Mouse (Mus musculus) c-Kit-positive CD71-positive TER-119-positive erythroid progenitor cells, embryonic 14.5 days (primary cell): ENCODE measurements at regions not wholly inside any gene's neighbourhood (a gene's known extent, or its start where the extent isn't known, plus 50 kb on each side); places are given as distances from the start of the nearest gene placed in this dataset.
"Not testable (repeated sequence)": the region's sequence is repeated elsewhere in the genome, so short reads cannot be mapped to it uniquely, and the experiment has no call there.

Source experiments
- DNase-seq: peaks from one replicate; pipeline ENCODE4 v3.0.0-alpha.2; 2013; ENCODE audit warnings: low spot score

DNA sequence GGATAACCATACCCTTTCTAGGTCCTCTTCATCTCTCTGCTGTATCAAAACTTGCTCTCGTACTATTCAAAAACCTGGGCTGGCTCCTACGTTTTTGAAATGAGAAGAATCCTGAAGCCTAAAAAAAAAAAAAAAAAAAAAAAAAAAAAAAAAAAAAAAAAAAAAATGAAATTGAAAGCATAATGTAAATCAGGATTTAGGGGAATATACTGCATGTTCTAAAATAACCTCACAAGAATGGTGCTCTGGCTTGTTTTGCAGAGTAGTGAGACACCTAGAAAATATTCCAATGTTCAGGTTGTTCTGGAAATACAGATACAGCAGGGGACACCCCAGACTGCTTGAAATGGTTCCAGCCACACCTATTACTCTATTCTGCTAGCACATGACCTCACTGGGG lies 442.0 kb downstream of the Lmo7 start:
- no peak for DNase-seq

DNA sequence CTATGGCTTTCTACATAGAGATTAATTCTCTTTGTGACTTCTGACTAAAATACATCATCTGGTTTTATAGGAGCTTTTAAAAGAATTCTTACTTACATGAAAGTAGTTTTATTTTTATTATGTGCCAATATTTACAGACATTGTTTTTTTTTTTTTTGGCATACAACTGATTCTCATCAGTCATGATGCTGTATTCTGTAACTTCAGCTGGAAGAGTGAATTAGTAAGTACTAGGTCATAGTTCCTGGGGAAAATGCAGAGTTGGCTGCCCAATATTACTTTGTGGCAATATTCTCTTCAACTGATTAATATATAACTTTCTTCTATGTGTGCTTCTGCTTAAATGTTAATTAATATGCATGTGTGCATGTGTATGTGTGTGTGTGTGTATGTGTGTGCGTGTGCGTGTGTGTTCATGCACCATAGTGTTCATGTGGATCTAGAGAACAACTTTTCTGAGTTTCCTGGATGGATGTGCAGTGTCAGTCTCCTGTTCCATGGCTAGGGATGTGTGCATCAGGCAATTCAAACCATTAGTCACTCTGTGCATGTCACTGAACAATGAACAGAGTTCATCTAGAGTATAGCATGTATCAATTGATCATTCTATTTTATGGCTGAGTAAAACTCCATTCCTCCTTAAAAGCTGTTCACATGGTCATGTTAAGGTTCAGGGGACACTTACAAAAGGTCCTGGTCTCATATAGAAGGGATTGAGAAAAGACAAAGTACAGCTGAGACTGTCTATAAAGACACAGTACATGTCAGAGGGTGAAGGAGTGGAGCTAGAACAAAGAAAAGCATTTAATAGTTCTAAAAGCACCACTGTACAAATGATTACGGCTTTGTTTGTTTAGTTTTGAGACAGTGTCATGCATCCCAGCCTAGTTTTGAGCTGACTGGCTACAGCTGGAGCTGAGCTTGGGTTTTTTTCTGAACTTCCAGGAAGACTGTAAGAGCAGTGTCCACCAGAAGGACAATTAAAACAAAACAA lies 431.8 kb downstream of the Lmo7 start:
- no peak for DNase-seq

GRCm38 (mm10) chr14:102150410-102150809 lies 420.7 kb downstream of the Lmo7 start:
- not testable (repeated sequence) for DNase-seq

DNA sequence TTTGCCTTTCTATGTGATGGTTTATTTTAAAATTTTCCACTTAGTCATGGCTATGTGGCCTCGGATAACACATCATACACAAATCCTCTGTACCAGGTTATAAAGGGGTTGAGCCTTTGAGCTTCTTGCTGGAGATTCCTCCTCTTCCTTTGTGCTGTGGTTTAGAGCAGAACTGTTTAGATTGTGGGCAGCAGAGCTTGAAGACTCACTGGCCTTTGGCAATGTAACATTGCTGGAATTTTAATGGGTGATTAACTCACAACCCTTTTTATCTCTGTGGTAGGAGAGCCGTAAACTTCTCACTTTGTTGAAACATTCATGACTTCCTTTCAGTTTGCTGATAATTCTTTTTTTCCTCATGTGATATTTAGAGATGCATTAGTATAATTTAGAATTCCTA lies 413.0 kb downstream of the Lmo7 start:
- DNase-seq: no peak

- no peak for DNase-seq
Measured at GRCm38 (mm10) chr14:102138936-102139335, 409.2 kb downstream of the Lmo7 start.

DNA sequence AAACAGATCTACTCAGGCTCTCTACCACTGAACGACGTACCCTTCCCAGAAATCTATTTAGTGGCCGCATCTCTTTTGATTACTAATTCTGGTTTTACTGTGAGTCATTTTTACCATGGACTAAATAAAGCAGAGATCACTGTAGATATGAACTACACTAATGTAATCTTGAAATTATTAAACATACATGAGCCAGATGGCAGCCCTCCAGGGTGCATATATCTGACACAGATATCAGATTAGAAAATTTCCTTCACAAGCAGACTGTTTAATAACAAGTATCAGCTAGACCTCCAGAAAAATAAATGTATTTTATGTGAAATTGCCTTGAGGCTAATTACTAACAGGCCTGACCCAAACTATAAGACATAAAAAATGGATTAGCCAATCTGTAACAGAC lies 388.4 kb downstream of the Lmo7 start:
- DNase-seq: no peak

DNA sequence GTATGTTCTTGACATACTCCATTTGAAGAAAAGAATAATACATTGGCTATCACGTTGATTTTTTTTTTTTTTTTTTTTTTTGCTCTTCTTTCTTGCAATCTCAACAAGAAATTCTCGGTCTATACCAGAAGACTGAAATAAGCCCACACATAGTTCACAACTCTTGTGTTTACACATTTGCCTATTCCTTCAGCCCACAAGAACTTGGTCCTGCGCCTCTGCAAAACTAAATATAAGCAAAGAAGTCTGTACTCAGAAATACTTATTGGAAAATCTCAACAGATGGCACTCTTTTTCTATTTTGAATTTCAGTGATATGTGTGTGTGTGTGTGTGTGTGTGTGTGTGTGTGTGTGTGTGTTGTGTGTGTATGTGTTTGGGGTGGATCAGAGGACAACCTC lies 376.4 kb downstream of the Lmo7 start:
- DNase-seq: no peak

DNA sequence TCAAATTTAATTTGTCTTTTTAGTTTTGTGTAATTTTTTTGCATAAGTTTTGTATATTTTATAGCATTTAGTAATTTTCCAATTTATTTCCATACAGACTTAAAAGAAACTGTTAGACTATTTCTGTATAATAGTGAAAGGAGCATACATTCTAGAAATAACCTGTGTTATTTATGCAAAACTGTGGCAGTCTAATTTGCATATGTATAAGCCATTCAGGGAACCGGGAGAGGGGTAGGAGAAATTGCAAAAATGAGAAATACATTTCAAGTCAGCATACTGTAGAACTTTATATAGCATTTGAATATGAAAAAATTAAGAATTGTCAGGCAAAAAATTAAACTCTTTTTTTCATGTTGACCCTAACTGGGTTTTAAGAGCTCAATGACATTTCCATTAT lies 364.3 kb downstream of the Lmo7 start:
- no peak for DNase-seq

DNA sequence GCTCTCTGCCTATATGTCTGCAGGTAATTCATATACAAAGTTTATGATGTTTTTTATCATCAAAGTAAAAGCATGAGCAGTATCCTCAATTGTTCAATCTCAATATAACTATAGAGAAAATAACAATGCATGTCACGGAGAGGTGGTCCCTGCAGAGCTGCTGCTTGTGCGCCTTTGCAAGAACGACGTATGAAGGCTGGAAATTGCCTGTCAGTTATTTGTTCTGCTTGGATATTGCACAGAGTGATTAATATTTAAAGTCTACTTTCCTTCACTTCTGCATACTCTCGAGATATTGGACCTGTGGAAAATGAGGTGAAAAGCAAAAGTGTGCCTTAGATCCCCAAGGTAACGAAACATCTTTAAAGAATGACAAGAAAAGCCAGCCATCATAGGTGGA lies 362.8 kb downstream of the Lmo7 start:
- no peak for DNase-seq

DNA sequence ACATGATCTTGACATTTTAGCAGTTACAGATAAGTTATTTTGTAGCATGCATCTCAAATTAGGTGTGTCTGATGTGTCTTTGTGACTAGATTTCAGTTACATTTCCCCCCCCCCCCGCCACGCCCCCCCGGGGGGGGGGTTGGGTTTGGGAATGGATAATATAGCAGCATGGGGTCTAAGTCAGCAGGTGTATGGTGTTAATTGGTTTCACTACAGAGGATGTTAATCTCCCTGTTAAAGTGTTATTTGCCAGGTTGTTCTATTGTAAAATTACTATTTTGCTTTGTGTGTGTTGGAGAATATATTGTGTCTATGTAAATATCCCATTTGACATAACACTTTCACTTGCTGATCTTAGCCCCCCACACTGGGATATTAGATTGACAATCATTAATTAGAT lies 319.2 kb downstream of the Lmo7 start:
- no peak for DNase-seq

- DNase-seq: no peak
Measured at GRCm38 (mm10) chr14:102048485-102048884, 318.7 kb downstream of the Lmo7 start.

DNA sequence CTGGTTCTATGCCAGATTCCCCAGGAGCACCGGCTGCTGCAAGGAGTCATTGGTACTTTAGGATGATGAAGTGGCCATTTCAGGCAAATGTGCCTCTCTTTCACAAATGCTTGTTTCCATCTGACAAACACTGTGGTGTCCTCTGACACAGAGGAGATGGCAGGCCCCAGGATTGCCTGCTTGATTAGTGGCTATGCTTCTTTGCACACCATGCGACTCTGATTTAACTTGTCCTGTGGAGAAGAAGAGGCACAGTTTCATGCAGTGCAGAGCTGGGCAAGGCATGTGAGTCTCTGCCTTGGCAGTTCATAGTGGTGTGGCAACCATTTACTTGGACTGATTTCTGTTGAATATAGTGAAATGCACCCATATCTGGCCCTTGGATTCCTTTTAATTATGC lies 308.4 kb downstream of the Lmo7 start:
- DNase-seq: no peak

GRCm38 (mm10) chr14:102037487-102037886 lies 307.7 kb downstream of the Lmo7 start:
- no peak for DNase-seq

DNA sequence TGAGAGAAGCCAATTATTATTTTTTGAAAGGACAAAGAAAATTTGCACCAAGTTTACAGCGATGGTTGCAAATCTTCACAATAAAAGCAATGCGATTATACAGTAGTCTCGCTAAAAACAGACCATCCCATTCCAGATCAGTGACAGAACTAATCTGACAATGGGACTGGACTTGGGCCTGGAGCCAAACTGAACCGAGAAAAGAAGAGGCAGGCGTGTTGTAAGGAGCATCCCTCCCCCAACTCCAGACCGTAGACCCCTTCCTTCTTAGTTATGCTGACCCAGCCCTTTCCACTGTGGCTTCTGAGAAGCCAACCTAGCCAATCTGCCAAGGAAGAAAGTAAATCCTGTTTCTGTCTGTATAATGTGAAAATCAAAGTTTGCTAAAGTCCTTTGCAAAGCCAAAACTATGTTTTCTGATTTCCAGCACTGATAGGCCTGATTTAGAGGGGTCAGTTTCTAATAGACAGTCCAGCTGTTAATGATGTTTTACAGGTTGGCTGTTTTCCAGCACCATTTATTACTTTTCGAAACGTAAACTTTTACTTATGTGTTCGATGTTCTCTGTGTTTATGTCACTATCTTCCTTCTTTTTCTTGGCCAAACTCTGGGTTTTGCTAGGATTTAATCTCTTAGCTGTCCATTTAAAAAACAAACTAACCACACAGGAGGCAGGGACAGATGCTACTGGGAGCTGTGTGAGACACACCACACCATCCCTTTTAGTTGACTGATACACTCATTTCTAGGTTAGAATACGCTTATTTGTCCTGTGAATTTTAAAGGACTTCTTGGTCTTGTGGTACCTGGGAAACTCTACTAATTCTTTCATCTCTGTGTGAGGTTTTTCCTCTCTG lies 301.5 kb downstream of the Lmo7 start:
- no peak for DNase-seq

GRCm38 (mm10) chr14:102024646-102025045 lies 294.9 kb downstream of the Lmo7 start:
- DNase-seq: no peak

DNA sequence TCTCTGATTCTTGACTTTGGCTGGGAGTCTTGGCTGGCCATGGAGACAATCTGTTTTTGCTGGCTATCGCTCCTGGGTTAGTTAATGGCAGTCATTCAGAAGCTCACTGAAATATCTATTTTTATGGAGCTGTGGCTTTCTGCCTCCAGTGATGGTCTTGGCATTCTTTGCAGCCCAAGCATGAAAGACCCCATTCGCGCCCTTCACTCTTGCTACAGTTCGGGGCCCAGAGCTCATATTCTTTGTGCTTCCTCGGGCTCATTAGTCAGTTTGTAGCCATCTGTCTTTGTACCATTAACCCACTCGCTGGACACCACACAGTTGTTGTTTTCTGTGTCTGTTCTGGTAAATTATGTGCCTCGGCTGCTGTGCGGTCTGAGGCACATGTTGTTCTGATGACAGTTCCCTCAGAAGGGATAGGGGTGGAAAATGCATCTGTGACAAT lies 290.4 kb downstream of the Lmo7 start:
- no peak for DNase-seq

DNA sequence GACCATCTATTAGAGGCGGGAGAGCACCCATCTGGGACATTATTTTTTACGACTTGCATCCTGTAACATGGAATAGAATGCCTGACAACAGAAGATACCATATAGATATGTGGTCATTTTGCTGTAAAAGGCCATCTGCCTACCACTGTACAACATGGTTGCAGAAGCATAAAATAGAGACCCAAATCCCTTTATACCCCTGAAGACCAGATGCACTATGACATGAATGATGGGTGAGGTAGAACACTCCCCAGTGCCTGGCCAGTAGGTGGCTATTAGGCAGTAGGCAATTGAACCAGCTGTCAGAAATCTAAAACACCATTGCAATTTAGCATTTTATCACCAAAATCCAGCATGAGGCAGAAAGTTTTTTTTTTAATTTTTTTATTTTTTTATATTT lies 289.6 kb downstream of the Lmo7 start:
- DNase-seq: no peak

GRCm38 (mm10) chr14:102016572-102016971 lies 286.8 kb downstream of the Lmo7 start:
- DNase-seq: no peak

GRCm38 (mm10) chr14:102014976-102015603 lies 285.3 kb downstream of the Lmo7 start:
- DNase-seq: no peak

- no peak for DNase-seq
Measured at GRCm38 (mm10) chr14:102013238-102013637, 283.5 kb downstream of the Lmo7 start.

DNA sequence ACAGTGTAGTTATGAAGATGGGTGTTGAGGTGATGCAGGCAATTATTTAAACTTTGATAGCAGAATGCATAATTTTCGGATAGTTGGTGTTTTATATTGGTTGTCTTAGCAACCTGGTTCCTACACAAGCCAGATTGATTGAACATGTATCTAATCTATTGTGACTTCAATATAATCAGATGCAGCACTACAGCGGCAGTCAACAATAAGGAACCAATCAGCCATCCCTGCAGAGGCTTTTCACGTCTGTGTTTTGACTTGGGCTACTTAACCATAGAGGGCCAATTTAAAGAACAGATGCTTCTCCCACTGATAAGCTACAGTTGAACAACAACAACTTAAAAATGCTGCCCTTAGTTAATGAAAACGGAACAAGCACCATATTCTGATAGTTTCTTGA lies 267.8 kb downstream of the Lmo7 start:
- DNase-seq: no peak

- no peak for DNase-seq
Measured at GRCm38 (mm10) chr14:101984401-101984800, 254.6 kb downstream of the Lmo7 start.
